Mouse (Mus musculus) heart, adult 2 months (tissue): ENCODE results near the gene Cdk17.

Experiments
- CTCF ChIP-seq: fragments of 200-600 bp; IDR thresholded peaks from 2 replicates; pipeline ENCODE4 v1.8.1; 2022; ENCODE audit warnings: antibody characterized with exemption, mild to moderate bottlenecking, moderate library complexity
- EP300 ChIP-seq: fragments of 200-500 bp; IDR thresholded peaks from 2 replicates; pipeline ENCODE4 v1.6.1; 2011; ENCODE audit warnings: low read depth, low read length, control low read depth; ENCODE audit not compliant: insufficient read depth

GRCm38 (mm10) chr10:93151775-93152174 is 8.9 kb upstream of the Cdk17 start:
- TF ChIP-seq CTCF (no peak), EP300 (no peak)
